Comparison of ENCODE assay signal across 26 mouse cellular contexts in the genomic region with DNA sequence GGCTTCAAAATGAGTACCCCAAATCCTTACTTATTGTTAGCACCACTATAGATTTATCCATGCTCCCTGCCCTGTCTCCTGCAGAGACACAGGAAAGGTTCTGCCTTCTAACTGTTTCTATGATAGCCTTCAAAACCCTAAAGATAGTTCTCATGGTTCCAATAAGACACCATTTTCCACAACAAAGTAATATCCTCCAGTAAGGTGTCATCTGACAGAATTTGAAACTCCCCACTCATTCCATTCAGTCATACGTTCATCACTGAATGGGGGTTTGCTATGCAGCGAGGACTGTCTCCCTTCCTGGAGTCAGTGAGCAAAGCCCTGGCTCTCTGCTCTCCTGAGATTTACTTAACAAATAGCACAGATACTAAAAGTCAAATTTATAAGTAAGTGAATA.
"Had no signal": no experiment of that assay in that cellular context is flagged by ENCODE, and none has a peak within 500 bp of the region (broad histone marks: within the 10 kb centered on the region; RNA-seq: fewer than 3 reads in every experiment).

No protein-coding gene starts in this region.

- H3K9me3 ChIP-seq: embryonic facial prominence, embryonic 10.5 days; embryonic facial prominence, embryonic 12.5 days; embryonic facial prominence, embryonic 13.5 days; embryonic facial prominence, embryonic 15.5 days; forebrain, embryonic 10.5 days; forebrain, embryonic 12.5 days; forebrain, embryonic 13.5 days; forebrain, embryonic 15.5 days; heart, embryonic 10.5 days had no signal

- H3K4me3 ChIP-seq: embryonic facial prominence, embryonic 10.5 days; embryonic facial prominence, embryonic 12.5 days; embryonic facial prominence, embryonic 13.5 days; embryonic facial prominence, embryonic 15.5 days; erythroblast, embryonic 14.5 days; forebrain, embryonic 10.5 days; forebrain, embryonic 12.5 days; forebrain, embryonic 13.5 days; forebrain, embryonic 15.5 days; gastrocnemius, adult 2 months; heart, adult 2 months; heart, embryonic 10.5 days had no signal

- H3K9ac ChIP-seq: embryonic facial prominence, embryonic 12.5 days; embryonic facial prominence, embryonic 13.5 days; embryonic facial prominence, embryonic 15.5 days; forebrain, embryonic 12.5 days; forebrain, embryonic 13.5 days; forebrain, embryonic 15.5 days; forebrain, postnatal 0 days had no signal

- H3K4me1 ChIP-seq: embryonic facial prominence, embryonic 12.5 days; embryonic facial prominence, embryonic 13.5 days; embryonic facial prominence, embryonic 15.5 days; forebrain, embryonic 10.5 days; forebrain, embryonic 12.5 days; forebrain, embryonic 13.5 days; forebrain, embryonic 15.5 days had no signal

- H3K36me3 ChIP-seq: embryonic facial prominence, embryonic 10.5 days; embryonic facial prominence, embryonic 12.5 days; embryonic facial prominence, embryonic 13.5 days; embryonic facial prominence, embryonic 15.5 days; forebrain, embryonic 10.5 days; forebrain, embryonic 12.5 days; forebrain, embryonic 15.5 days; heart, embryonic 10.5 days had no signal

- H3K27me3 ChIP-seq: embryonic facial prominence, embryonic 12.5 days; embryonic facial prominence, embryonic 13.5 days; embryonic facial prominence, embryonic 15.5 days; forebrain, embryonic 12.5 days; forebrain, embryonic 13.5 days; forebrain, embryonic 15.5 days had no signal

- H3K4me2 ChIP-seq: embryonic facial prominence, embryonic 12.5 days; embryonic facial prominence, embryonic 13.5 days; embryonic facial prominence, embryonic 15.5 days; forebrain, embryonic 12.5 days; forebrain, embryonic 13.5 days; forebrain, embryonic 15.5 days had no signal

- H3K27ac ChIP-seq: embryonic facial prominence, embryonic 10.5 days; embryonic facial prominence, embryonic 12.5 days; embryonic facial prominence, embryonic 13.5 days; embryonic facial prominence, embryonic 15.5 days; forebrain, embryonic 10.5 days; forebrain, embryonic 12.5 days; forebrain, embryonic 13.5 days; forebrain, embryonic 15.5 days; gastrocnemius, adult 2 months; heart, adult 2 months; heart, embryonic 10.5 days had no signal

- DNase-seq: cerebellum, adult 9-10 months; cerebellum, adult 9-11 months; cerebellum, postnatal 10 days; cerebellum, postnatal 14 days; cerebellum, postnatal 25 days; cerebellum, postnatal 36 days; embryo, embryonic 11 days; forebrain, postnatal 0 days; gastrocnemius, adult 2 months; gastrocnemius, postnatal 10 days; gastrocnemius, postnatal 14 days; gastrocnemius, postnatal 25 days; gastrocnemius, postnatal 36 days; heart, adult 11 months; heart, adult 18-20 months; heart, adult 2 months had no signal
